Mouse (Mus musculus) frontal cortex, adult 2 months (tissue): ENCODE measurements around the gene Cnmd. TPM values are rescaled to one million over a fixed set of nuclear protein-coding genes. Genes with fewer than 3 reads are reported as not detected.

Experiments
- polyA plus RNA-seq: library from polyadenylated mRNA; depleted of rRNA; stranded (reverse); fragments of >200 nt; gene quantifications from 2 replicates; pipeline ENCODE4 v1.2.3, GENCODE M21; 2012; rRNA removed

The Cnmd gene
- polyA plus RNA-seq, 1 experiment = 2.5 TPM

Other genes starting within 250 kb of the Cnmd start
- 17.6 and 19.5 TPM in 2 replicates for gene Kbtbd7, start 235.7 kb downstream of the Cnmd start, polyA plus RNA-seq
- 0.71 and 1.0 TPM in 2 replicates for gene Kbtbd6, start 210.3 kb downstream of the Cnmd start, polyA plus RNA-seq
- gene Elf1, start 181.0 kb downstream of the Cnmd start, polyA plus RNA-seq = 4.5 and 5.9 TPM in 2 replicates
- 27.1 and 30.3 TPM in 2 replicates for gene Wbp4, start 180.7 kb downstream of the Cnmd start, polyA plus RNA-seq
- gene Sugt1, start 74.5 kb downstream of the Cnmd start, polyA plus RNA-seq = 37.5 and 39.0 TPM in 2 replicates
- gene Pcdh8, start 109.1 kb upstream of the Cnmd start, polyA plus RNA-seq = 26.4 and 26.9 TPM in 2 replicates